29 mouse cellular contexts compared by ENCODE assay signal in genomic region chr13:92365312-92365711, GRCm38 (mm10). TPM values are rescaled to one million over a fixed set of nuclear protein-coding genes. Genes with fewer than 3 reads are reported as not detected.
"Had no signal": no experiment of that assay in that cellular context is flagged by ENCODE, and none has a peak within 500 bp of the region (broad histone marks: within the 10 kb centered on the region; RNA-seq: fewer than 3 reads in every experiment).

No protein-coding gene starts in this region.

- DNase-seq: kidney, adult 8-10 months; kidney, postnatal 14 days; kidney, postnatal 4 days; liver, postnatal 0 days; lung, postnatal 10 days; lung, postnatal 4 days; midbrain, embryonic 14.5 days; right cerebral cortex, adult 18-20 months; right cerebral cortex, postnatal 14 days; right cerebral cortex, postnatal 4 days; thymus, adult 2 months; thymus, postnatal 14 days; thymus, postnatal 4 days had no signal

- H3K4me3 ChIP-seq: kidney, embryonic 15.5 days; limb, embryonic 15.5 days; lung, embryonic 15.5 days; neural tube, embryonic 12.5 days; neural tube, embryonic 15.5 days had no signal

- H3K4me1 ChIP-seq: kidney, embryonic 15.5 days; limb, embryonic 15.5 days; lung, embryonic 15.5 days; neural tube, embryonic 12.5 days; neural tube, embryonic 15.5 days had no signal

- H3K27me3 ChIP-seq: kidney, embryonic 15.5 days; limb, embryonic 15.5 days; lung, embryonic 15.5 days; neural tube, embryonic 12.5 days; neural tube, embryonic 15.5 days had no signal

- ATAC-seq: liver, postnatal 0 days had no signal

- H3K4me2 ChIP-seq: kidney, embryonic 15.5 days; limb, embryonic 15.5 days; liver, embryonic 11.5 days; lung, embryonic 15.5 days; midbrain, embryonic 11.5 days; neural tube, embryonic 12.5 days; neural tube, embryonic 15.5 days had no signal

- H3K9ac ChIP-seq: kidney, embryonic 15.5 days; limb, embryonic 15.5 days; liver, embryonic 14.5 days; liver, postnatal 0 days; lung, embryonic 15.5 days; neural tube, embryonic 12.5 days; neural tube, embryonic 15.5 days had no signal

- H3K9me3 ChIP-seq: kidney, embryonic 15.5 days; limb, embryonic 15.5 days; lung, embryonic 15.5 days; neural tube, embryonic 12.5 days; neural tube, embryonic 15.5 days had no signal

- H3K27ac ChIP-seq: kidney, embryonic 15.5 days; limb, embryonic 15.5 days; liver, embryonic 14.5 days; lung, embryonic 15.5 days; neural tube, embryonic 12.5 days; neural tube, embryonic 15.5 days; stomach, postnatal 0 days had no signal

RNA-seq across cellular contexts. Expression of gene Gm20379, which starts 59.5 kb away (rescaled TPM):
- total RNA-seq: layer of hippocampus, adult 18-20 months; layer of hippocampus, postnatal 25 days; left cerebral cortex, adult 18-20 months; left cerebral cortex, postnatal 25 days; megakaryocyte progenitor cell, adult 5-6 weeks; megakaryocyte-erythroid progenitor cell, adult 5-6 weeks; midbrain, postnatal 0 days had no signal
- polyA plus RNA-seq: thymus, adult 2 months had no signal
